Mouse (Mus musculus): ENCODE measurements around the gene Casd1. TPM values are rescaled to one million over a fixed set of nuclear protein-coding genes. Genes with fewer than 3 reads are reported as not detected.

Gene Casd1
- polyA plus RNA-seq, 1 experiment, result 22.7 TPM

DNA sequence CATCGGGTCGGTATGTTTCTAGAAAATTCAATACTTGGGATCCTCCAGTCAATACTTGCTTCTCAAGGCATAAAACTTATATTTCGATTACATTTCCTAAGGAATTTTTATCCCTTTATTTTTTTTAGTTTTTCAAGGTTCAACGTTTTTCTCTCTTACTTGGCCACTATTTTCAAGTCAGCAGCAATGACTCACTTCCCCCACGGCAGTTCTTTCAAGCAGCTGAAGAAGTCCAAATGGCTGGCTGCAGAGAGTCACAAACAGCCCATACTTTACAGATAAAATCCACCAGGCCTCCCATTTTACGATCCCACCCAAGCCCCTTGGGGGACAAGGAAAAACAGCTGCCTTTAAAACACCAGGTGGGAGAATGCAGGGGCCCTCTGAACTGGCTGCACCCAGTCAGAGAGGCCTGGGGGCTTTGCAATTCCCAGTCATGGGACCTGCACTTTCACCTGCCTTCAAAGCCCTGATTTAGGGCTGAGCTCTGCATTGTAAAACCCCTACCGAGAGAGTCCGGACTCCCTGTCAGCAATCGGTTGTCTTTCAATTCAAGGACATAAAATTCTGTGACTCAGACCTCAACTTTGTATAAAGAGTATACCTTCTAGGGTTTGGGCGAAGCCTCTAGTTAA lies 84.2 kb downstream of the Casd1 start:
- Histone ChIP-seq H3K27ac (ENCODE audit: insufficient read depth, low read depth, low read length) (0 out of 2 replicates have a peak overlapping the region, but pooled peaks have one; percentile 19), H3K4me3 (ENCODE audit: insufficient read depth, low read length) (no peak overlapping the region), H3K4me1 (ENCODE audit: control insufficient read depth, insufficient read depth, low read length) (peaks cover 14% of the 10 kb centered on the region)
- TF ChIP-seq CTCF (IDR thresholded peaks at IDR 0.05; ENCODE audit: low read depth, low read length) (no peak), POLR2A (IDR thresholded peaks at IDR 0.05; ENCODE audit: borderline replicate concordance, low read depth, low read length) (no peak)

DNA sequence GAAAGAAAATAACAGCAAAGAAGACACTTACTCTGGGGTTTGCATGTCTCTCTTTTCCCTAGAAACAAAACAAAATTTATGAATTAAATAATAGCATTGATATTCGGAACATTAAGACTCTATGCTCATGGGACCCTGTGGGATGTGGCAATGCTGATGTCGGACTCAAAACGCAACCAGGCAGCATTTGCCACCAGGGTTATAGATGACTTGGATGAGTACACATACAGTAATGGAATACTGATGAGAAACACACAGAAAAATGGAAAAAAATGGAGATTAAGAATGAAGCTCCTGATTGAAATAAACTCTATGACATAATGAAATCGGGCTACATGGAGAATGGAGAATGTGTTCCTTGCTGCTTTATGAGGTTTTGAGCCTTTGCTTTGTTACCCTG lies 89.8 kb downstream of the Casd1 start:
- Histone ChIP-seq H3K4me3 (ENCODE audit: insufficient read depth, low read length) (no peak overlapping the region), H3K27ac (ENCODE audit: insufficient read depth, low read depth, low read length) (no peak overlapping the region), H3K4me1 (ENCODE audit: control insufficient read depth, insufficient read depth, low read length) (peaks cover 5% of the 10 kb centered on the region)
- TF ChIP-seq POLR2A (IDR thresholded peaks at IDR 0.05; ENCODE audit: borderline replicate concordance, low read depth, low read length), result no peak
- no peak for TF ChIP-seq CTCF (IDR thresholded peaks at IDR 0.05; ENCODE audit: low read depth, low read length)

Other genes with a start within 250 kb of the Casd1 start
- 10.9 and 13.1 TPM in 2 replicates for gene Col1a2, start 96.0 kb upstream of the Casd1 start, polyA plus RNA-seq (2012; ENCODE audit: insufficient read depth, insufficient read length, missing spikeins)
- 0.44 and 1.1 TPM in 2 replicates for gene Sgce, start 146.4 kb downstream of the Casd1 start, polyA plus RNA-seq (2012; ENCODE audit: insufficient read depth, insufficient read length, missing spikeins)
- gene Peg10, start 146.5 kb downstream of the Casd1 start, polyA plus RNA-seq (2012; ENCODE audit: insufficient read depth, insufficient read length, missing spikeins), result 0.13 and 0.16 TPM in 2 replicates

Measured in bone marrow macrophage, adult 2 months (primary cell).